Mouse (Mus musculus): ENCODE measurements around the gene Gm11639. TPM values are rescaled to one million over a fixed set of nuclear protein-coding genes. Genes with fewer than 3 reads are reported as not detected.

The Gm11639 gene
- total and polyA plus RNA-seq, 3 experiments: not detected

- TF ChIP-seq MYB (IDR thresholded peaks at IDR 0.05; ENCODE audit: low read depth, low read length): no peak
- TF ChIP-seq E2F4 (IDR thresholded peaks at IDR 0.05; ENCODE audit: borderline replicate concordance, low read depth, low read length): no peak
- no peak for TF ChIP-seq SMC3 (IDR thresholded peaks at IDR 0.05; ENCODE audit: low read depth, low read length)
- no peak for TF ChIP-seq POLR2AphosphoS2 (IDR thresholded peaks at IDR 0.05; ENCODE audit: low read length)
- TF ChIP-seq MAX (IDR thresholded peaks at IDR 0.05; ENCODE audit: low read length): no peak
- TF ChIP-seq SIN3A (IDR thresholded peaks at IDR 0.05; ENCODE audit: low read length): no peak
- no peak for TF ChIP-seq NRF1 (IDR thresholded peaks at IDR 0.05; ENCODE audit: insufficient read depth, low read depth, low read length, poor library complexity, severe bottlenecking)
- no peak for TF ChIP-seq GABPA (IDR thresholded peaks at IDR 0.05; ENCODE audit: low read depth, low read length)
- no peak for TF ChIP-seq ETS1 (IDR thresholded peaks at IDR 0.05; ENCODE audit: low read depth, low read length)
- no peak for TF ChIP-seq RCOR1 (IDR thresholded peaks at IDR 0.05; ENCODE audit: low read depth, low read length)
- no peak for TF ChIP-seq RAD21 (IDR thresholded peaks at IDR 0.05; ENCODE audit: low read depth, low read length)
- no peak for TF ChIP-seq MAZ (IDR thresholded peaks at IDR 0.05; ENCODE audit: low read depth, low read length)
- TF ChIP-seq ZC3H11A (IDR thresholded peaks at IDR 0.05; ENCODE audit: low read depth, low read length): no peak
- no peak for TF ChIP-seq POLR2AphosphoS5 (IDR thresholded peaks at IDR 0.05; ENCODE audit: borderline replicate concordance, low read depth, low read length)
- TF ChIP-seq TBP (IDR thresholded peaks at IDR 0.05; ENCODE audit: low read depth, low read length): no peak
- no peak for TF ChIP-seq USF2 (IDR thresholded peaks at IDR 0.05; ENCODE audit: borderline replicate concordance in 1 of 2, insufficient read depth in 1 of 2, low read depth in 1 of 2, low read length in 2 of 2)
- TF ChIP-seq CHD2 (IDR thresholded peaks at IDR 0.05; ENCODE audit: low read length): no peak
- no peak for TF ChIP-seq GATA1 (IDR thresholded peaks at IDR 0.05; ENCODE audit: low read depth, low read length)
- TF ChIP-seq MXI1 (IDR thresholded peaks at IDR 0.05; ENCODE audit: low read depth, low read length): no peak
- no peak for TF ChIP-seq MEF2A (IDR thresholded peaks at IDR 0.05; ENCODE audit: extremely low read depth, insufficient replicate concordance, low read depth, low read length, poor library complexity, severe bottlenecking)
- H3K4me3 ChIP-seq (ENCODE audit: control insufficient read depth in 1 of 2, insufficient read depth in 1 of 2, low read depth in 2 of 2, low read length in 2 of 2): no peak overlapping the region
- H3K4me1 ChIP-seq (ENCODE audit: control insufficient read depth in 1 of 2, insufficient read depth in 2 of 2, low read length in 2 of 2): no peaks in the 10 kb centered on the region
- no peak overlapping the region for H3K9ac ChIP-seq (ENCODE audit: control insufficient read depth, low read depth, low read length, poor library complexity, severe bottlenecking)
- no peak overlapping the region for H3K27ac ChIP-seq (ENCODE audit: control insufficient read depth, low read depth, low read length)
- H3K27me3 ChIP-seq (ENCODE audit: control insufficient read depth in 1 of 2, insufficient read depth in 2 of 2, low read length in 2 of 2): peaks cover 2 to 7% of the 10 kb centered on the region in 2 experiments
- no peaks in the 10 kb centered on the region for H3K79me2 ChIP-seq (ENCODE audit: control insufficient read depth, insufficient read depth, low read length, poor library complexity)
- H3K36me3 ChIP-seq (ENCODE audit: control insufficient read depth in 1 of 2, insufficient read depth in 2 of 2, low read length in 2 of 2): no peaks in the 10 kb centered on the region
- H3K9me3 ChIP-seq (replicated peaks; ENCODE audit: insufficient read depth, low read length): no peaks in the 10 kb centered on the region
- no peak for DNase-seq (ENCODE audit: low read depth, low spot score)
These were observed 296.0 kb downstream of the Gm11639 start for GRCm38 (mm10) chr11:104981342-104982055.

GRCm38 (mm10) chr11:105009232-105009631 lies 323.7 kb downstream of the Gm11639 start:
- H3K27me3 ChIP-seq (ENCODE audit: control insufficient read depth in 1 of 2, insufficient read depth in 2 of 2, low read length in 2 of 2): peaks cover 7 to 13% of the 10 kb centered on the region in 2 experiments
- TF ChIP-seq POLR2AphosphoS5 (IDR thresholded peaks at IDR 0.05; ENCODE audit: borderline replicate concordance, low read depth, low read length) (no peak), MXI1 (IDR thresholded peaks at IDR 0.05; ENCODE audit: low read depth, low read length) (no peak), ZC3H11A (IDR thresholded peaks at IDR 0.05; ENCODE audit: low read depth, low read length) (no peak), CHD1 (IDR thresholded peaks at IDR 0.05; ENCODE audit: low read depth, low read length) (no peak), TAL1 (IDR thresholded peaks at IDR 0.05; ENCODE audit: low read length) (no peak), MAZ (IDR thresholded peaks at IDR 0.05; ENCODE audit: low read depth, low read length) (no peak), JUND (IDR thresholded peaks at IDR 0.05; ENCODE audit: low read depth, low read length) (no peak), UBTF (IDR thresholded peaks at IDR 0.05; ENCODE audit: borderline replicate concordance, insufficient read depth, low read depth, low read length) (no peak), NELFE (IDR thresholded peaks at IDR 0.05; ENCODE audit: low read depth, low read length) (no peak), USF2 (IDR thresholded peaks at IDR 0.05; ENCODE audit: borderline replicate concordance in 1 of 2, insufficient read depth in 1 of 2, low read depth in 1 of 2, low read length in 2 of 2) (no peak), MYC (IDR thresholded peaks at IDR 0.05; ENCODE audit: low read depth, low read length) (no peak), KAT2A (conservative IDR thresholded peaks at IDR 0.05; ENCODE audit: low read depth, low read length) (no peak), SIN3A (IDR thresholded peaks at IDR 0.05; ENCODE audit: low read length) (no peak), USF1 (IDR thresholded peaks at IDR 0.05; ENCODE audit: low read depth, low read length) (no peak), CHD2 (IDR thresholded peaks at IDR 0.05; ENCODE audit: low read length) (no peak), EP300 (IDR thresholded peaks at IDR 0.05; ENCODE audit: low read depth in 1 of 2, low read length in 2 of 2) (no peak), SMC3 (IDR thresholded peaks at IDR 0.05; ENCODE audit: low read depth, low read length) (no peak), ETS1 (IDR thresholded peaks at IDR 0.05; ENCODE audit: low read depth, low read length) (no peak)
- H3K79me2 ChIP-seq (ENCODE audit: control insufficient read depth, insufficient read depth, low read length, poor library complexity): no peaks in the 10 kb centered on the region
- no peak for DNase-seq (ENCODE audit: low read depth, low spot score)
- H3K36me3 ChIP-seq (ENCODE audit: control insufficient read depth in 1 of 2, insufficient read depth in 2 of 2, low read length in 2 of 2): no peaks in the 10 kb centered on the region
- no peak overlapping the region for H3K9ac ChIP-seq (ENCODE audit: control insufficient read depth, low read depth, low read length, poor library complexity, severe bottlenecking)
- H3K4me3 ChIP-seq (ENCODE audit: control insufficient read depth in 1 of 2, insufficient read depth in 1 of 2, low read depth in 2 of 2, low read length in 2 of 2): no peak overlapping the region
- no peak overlapping the region for H3K27ac ChIP-seq (ENCODE audit: control insufficient read depth, low read depth, low read length)
- H3K4me1 ChIP-seq (ENCODE audit: control insufficient read depth in 1 of 2, insufficient read depth in 2 of 2, low read length in 2 of 2): no peaks in the 10 kb centered on the region
- no peaks in the 10 kb centered on the region for H3K9me3 ChIP-seq (replicated peaks; ENCODE audit: insufficient read depth, low read length)

Measured in MEL (cell line).